Mouse (Mus musculus) forebrain, embryonic 13.5 days (tissue): ENCODE data around the gene Pycard. TPM values are rescaled to one million over a fixed set of nuclear protein-coding genes. Genes with fewer than 3 reads are reported as not detected.

Experiments
- ATAC-seq: fragments of 200-750 bp; cut with Nextera tagmentation; 2 replicates; pipeline ENCODE4 v1.8.0; 2017
- H3K27ac ChIP-seq: fragments of 300-500 bp; sonication (generic); 2 replicates; pipeline ENCODE4 v1.5.1; 2015; ENCODE audit warnings: inconsistent platforms, mild to moderate bottlenecking, moderate library complexity
- H3K27me3 ChIP-seq: fragments of 300-500 bp; sonication (generic); 2 replicates; pipeline ENCODE4 v1.6.1; 2015; ENCODE audit warnings: mild to moderate bottlenecking, inconsistent platforms
- H3K36me3 ChIP-seq: fragments of 300-500 bp; sonication (generic); 2 replicates; pipeline ENCODE4 v1.6.1; 2015; ENCODE audit warnings: mild to moderate bottlenecking, inconsistent platforms; ENCODE audit not compliant: poor library complexity, severe bottlenecking
- H3K4me1 ChIP-seq: fragments of 300-500 bp; sonication (generic); 2 replicates; pipeline ENCODE4 v1.6.1; 2015; ENCODE audit warnings: inconsistent platforms
- H3K4me2 ChIP-seq: fragments of 300-500 bp; sonication (generic); 2 replicates; pipeline ENCODE4 v1.6.1; 2015; ENCODE audit warnings: inconsistent platforms, mild to moderate bottlenecking, moderate library complexity
- H3K4me3 ChIP-seq: fragments of 300-500 bp; sonication (generic); 2 replicates; pipeline ENCODE4 v1.5.1; 2015; ENCODE audit warnings: mild to moderate bottlenecking, inconsistent platforms
- H3K9ac ChIP-seq: fragments of 300-500 bp; sonication (generic); 2 replicates; pipeline ENCODE4 v1.6.1; 2015; ENCODE audit warnings: mild to moderate bottlenecking, inconsistent platforms
- H3K9me3 ChIP-seq: fragments of 300-500 bp; sonication (generic); replicated peaks from 2 replicates; pipeline ENCODE4 v1.6.1; 2016; ENCODE audit warnings: inconsistent platforms
- WGBS: fragments of 180-500 bp; shearing (Covaris S2); methylation state at CpG from one replicate; pipeline ENCODE4 v1.1.7; 2015; 5-methylcytosine and 5-hydroxymethylcytosine counted together
- polyA plus RNA-seq: library from polyadenylated mRNA; unstranded; fragments of >200 nt; fragmentation: Nextera tagmentation; extraction: Ambion mirVana; gene quantifications from 2 replicates; pipeline ENCODE4 v1.2.1, GENCODE M21; 2015

Pycard gene
- polyA plus RNA-seq, 1 experiment from 2014 or later = 3.9 TPM

DNA sequence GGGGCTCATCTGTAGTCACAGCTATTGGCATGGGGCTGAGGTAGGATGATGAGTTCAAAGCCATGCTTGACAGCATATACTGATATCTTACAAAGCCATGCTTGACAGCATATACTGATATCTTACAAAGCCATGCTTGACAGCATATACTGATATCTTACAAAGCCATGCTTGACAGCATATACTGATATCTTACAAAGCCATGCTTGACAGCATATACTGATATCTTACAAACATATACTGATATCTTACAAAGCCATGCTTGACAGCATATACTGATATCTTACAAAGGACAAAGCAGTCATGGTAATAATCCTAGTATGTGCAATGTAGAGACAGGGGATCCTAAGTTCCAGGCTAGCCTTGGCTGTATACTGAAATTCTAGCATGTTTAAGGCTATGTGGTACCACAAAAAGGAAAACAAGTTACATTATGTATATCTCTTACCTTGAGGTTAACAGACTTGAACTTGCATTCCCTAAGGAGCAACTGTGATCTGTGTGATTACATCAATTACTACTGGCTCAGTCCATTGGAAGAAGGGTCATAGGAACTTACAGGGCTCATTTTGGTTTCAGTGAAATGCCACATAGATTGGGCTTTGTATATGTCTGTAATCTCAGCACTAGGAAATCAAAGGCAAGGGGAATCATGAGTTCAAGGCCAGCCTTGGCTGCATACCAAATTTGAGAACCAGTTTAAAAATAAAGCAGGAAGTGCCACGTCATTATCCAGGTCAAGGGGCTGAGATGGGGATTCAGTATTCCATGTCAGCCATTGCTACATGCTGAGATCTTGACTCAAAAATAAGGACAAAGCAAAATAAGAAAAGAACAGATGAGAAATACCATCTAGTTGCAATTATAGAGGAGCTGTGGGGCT lies 6.6 kb upstream of the Pycard start:
- peaks cover 19% of the 10 kb centered on the region for H3K27me3 ChIP-seq
- peaks cover 7% of the 10 kb centered on the region; the same call in 1 of the 2 replicates for H3K4me1 ChIP-seq
- ATAC-seq = no peak
- H3K9ac ChIP-seq = no peak overlapping the region
- no peak overlapping the region for H3K27ac ChIP-seq
- H3K4me2 ChIP-seq = no peak overlapping the region
- no peak overlapping the region for H3K4me3 ChIP-seq
- H3K9me3 ChIP-seq = no peaks in the 10 kb centered on the region; the same call in 1 of the 2 replicates
- WGBS = 80% methylated on average over 1 of the region's 1 CpGs
- no peaks in the 10 kb centered on the region for H3K36me3 ChIP-seq

DNA sequence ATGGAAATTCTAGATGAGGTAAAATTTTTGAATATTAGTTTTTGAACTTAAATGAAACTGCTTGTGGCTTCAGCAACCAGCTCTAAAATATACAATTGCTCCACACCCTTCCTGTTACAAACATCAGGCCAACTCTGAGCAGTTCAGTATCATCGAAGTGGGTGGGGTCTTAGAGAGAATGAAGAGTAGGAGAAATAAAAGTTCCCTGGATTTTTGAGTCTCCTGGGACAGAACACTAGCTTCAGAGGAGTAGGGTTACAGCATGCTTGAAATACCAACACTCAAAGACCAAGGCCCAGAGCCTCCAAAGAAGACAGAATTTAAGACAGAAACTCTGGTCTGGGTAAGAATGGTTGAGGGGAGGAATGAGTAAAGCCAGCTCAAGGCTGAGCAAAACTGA lies 5.8 kb upstream of the Pycard start:
- peaks cover 11% of the 10 kb centered on the region for H3K27me3 ChIP-seq
- H3K27ac ChIP-seq = no peak overlapping the region
- no peaks in the 10 kb centered on the region for H3K36me3 ChIP-seq
- H3K9ac ChIP-seq = no peak overlapping the region
- no peak overlapping the region for H3K4me2 ChIP-seq
- ATAC-seq = no peak
- peaks cover 2% of the 10 kb centered on the region; the same call in 1 of the 2 replicates for H3K4me1 ChIP-seq
- WGBS = 88% methylated on average over 1 of the region's 1 CpGs
- no peaks in the 10 kb centered on the region; the same call in 1 of the 2 replicates for H3K9me3 ChIP-seq
- H3K4me3 ChIP-seq = no peak overlapping the region

DNA sequence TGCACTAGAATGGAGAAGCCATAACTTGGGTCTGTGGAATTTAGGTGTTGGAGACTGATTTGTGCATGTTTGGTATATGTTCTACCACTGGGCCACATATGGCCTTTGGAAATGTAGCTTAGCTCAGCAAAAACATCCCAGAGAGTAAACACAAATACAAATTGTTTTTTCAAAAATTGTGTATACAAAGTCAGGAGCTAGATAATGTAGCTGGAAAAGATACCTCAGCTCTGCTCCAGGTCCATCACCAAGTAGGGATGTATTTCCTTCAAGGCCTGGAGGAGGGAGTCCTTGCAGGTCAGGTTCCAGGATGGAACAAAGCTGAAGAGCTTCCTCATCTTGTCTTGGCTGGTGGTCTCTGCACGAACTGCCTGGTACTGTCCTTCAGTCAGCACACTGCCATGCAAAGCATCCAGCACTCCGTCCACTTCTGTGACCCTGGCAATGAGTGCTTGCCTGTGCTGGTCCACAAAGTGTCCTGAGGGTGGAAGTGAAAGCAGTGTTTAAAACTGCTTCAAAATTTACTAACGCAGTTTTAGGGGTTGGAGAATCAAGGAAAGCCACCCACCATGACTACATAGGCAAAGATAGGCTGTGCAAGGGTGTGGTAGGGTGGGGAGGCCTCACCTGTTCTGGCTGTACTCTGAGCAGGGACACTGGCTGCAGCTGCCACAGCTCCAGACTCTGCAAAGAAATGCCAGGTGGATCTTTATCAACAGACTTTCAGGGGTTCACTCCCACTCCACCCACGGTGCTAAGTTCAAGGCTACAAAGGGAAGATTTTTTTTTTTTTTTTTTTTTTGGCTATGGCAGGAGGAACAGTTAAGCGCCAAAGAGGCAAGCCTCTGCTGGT lies 953 bp downstream of the Pycard start:
- WGBS = 43% methylated on average over 5 of the region's 5 CpGs
- Histone ChIP-seq H3K4me2 (no peak overlapping the region), H3K27me3 (no peaks in the 10 kb centered on the region), H3K27ac (no peak overlapping the region), H3K4me3 (no peak overlapping the region), H3K9ac (no peak overlapping the region), H3K36me3 (peaks cover 30% of the 10 kb centered on the region), H3K4me1 (no peaks in the 10 kb centered on the region), H3K9me3 (no peaks in the 10 kb centered on the region)
- no peak for ATAC-seq

DNA sequence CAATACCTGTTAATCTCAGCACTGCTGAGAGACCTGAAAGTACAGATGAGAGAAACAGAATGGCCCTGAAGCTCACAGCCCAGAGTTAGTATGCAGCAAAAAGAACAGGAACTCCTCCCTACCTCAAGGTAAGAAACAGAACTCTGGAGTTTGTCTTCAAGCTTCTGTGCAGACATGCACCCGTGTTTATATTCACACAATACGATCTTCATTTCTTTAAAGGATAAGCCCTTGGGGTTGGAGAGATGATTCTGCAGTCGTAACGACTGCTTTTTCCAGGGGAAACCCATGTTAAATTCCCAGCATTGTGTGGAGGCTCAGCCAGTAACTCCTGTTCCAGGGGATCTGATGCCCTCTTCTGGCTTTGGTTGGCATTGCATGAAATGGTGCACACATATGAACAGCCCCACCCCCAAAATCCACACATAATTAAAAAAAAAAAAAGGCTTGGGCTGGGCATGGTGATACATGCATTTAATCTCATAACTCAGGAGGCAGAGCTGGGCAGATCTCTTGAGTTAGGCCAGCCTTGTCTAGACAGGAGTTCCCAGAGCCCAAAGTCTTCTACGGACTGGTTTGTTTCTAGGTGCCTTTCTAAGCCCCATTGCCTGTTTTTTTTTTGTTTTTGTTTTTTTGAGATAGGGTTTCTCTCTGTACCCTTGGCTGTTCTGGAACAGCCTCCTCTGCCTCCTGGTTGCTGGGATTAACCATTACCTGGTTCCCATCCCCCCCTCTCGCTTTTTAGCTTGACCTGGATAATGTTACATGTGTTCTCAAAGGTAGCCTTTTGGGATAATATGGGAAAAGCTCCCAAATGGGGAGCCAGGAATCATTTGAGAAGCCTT lies 1.8 kb downstream of the Pycard start:
- ATAC-seq = peak; percentile 77
- Histone ChIP-seq H3K9ac (no peak overlapping the region), H3K27me3 (no peaks in the 10 kb centered on the region), H3K36me3 (peaks cover 39% of the 10 kb centered on the region), H3K4me1 (no peaks in the 10 kb centered on the region), H3K4me2 (no peak overlapping the region), H3K4me3 (no peak overlapping the region), H3K9me3 (no peaks in the 10 kb centered on the region), H3K27ac (no peak overlapping the region)
- WGBS = 53% methylated on average over 6 of the region's 6 CpGs

DNA sequence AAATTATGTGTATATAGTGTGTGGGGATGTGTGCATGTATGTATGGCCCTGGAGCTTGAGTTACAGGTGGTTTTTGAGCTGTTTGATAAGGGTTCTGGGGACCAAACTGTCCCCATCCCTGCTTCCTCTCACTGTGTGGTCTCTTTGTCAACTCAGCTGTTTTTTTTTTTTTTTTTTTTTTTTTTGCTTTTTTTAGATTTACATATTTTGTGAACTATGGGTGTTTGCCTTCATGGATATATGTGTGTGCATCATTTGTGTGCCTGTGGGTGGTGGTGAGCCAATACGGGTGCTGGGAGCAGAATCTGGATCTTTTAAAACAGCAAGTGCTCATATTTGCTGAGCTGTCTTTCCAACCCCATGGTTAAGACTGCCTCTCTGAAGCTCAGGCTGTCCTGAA lies 4.8 kb downstream of the Pycard start:
- no peak for ATAC-seq
- no peaks in the 10 kb centered on the region for H3K27me3 ChIP-seq
- no peak overlapping the region for H3K9ac ChIP-seq
- no peak overlapping the region for H3K4me2 ChIP-seq
- no peaks in the 10 kb centered on the region for H3K9me3 ChIP-seq
- no peak overlapping the region for H3K4me3 ChIP-seq
- H3K27ac ChIP-seq = no peak overlapping the region
- 100% methylated on average over 1 of the region's 1 CpGs for WGBS
- H3K4me1 ChIP-seq = no peaks in the 10 kb centered on the region
- H3K36me3 ChIP-seq = peaks cover 68% of the 10 kb centered on the region

DNA sequence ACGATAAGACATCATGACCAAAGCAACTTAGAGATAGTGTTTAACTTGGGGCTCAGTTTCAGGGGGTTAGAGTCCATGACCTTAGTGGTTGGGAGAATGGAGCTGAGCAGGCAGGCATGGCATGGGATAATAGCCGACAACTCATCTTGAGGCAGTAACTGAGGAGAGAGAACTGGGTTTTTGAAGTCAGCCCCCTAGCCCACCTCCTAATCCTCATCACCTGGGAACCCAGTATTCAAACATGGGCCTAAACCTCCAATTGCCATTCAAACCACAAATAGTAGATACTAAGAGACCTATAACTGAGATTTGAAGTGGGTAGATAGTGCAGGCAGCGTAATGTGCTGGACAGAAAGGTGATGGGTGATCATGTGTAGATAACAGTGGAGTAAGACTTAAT lies 13.1 kb downstream of the Pycard start:
- no peak overlapping the region for H3K4me2 ChIP-seq
- 95% methylated on average over 3 of the region's 3 CpGs for WGBS

DNA sequence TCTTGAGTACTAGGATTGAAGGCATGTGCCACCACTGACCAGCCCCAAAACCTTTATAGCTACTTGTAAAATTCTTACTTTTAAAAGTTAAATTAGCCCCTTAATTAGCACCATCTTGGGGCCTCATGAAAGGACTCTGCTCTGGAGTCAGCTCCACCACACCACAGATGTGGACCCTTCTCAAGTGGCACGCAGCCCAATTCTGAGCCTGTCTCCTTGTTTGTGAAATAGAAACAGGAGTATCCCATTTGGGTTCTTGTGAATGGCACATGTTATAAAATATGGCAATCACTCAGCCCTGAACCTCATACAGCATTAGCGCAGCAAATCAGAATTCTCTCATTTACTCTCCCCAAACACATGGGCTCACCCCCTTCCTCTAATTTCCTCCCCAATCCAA lies 14.8 kb downstream of the Pycard start:
- no peaks in the 10 kb centered on the region for H3K9me3 ChIP-seq
- peaks cover 5% of the 10 kb centered on the region for H3K4me1 ChIP-seq
- H3K9ac ChIP-seq = no peak overlapping the region
- H3K27me3 ChIP-seq = no peaks in the 10 kb centered on the region
- peaks cover 99% of the 10 kb centered on the region for H3K36me3 ChIP-seq
- H3K27ac ChIP-seq = no peak overlapping the region
- WGBS = 94% methylated on average over 2 of the region's 2 CpGs
- no peak overlapping the region for H3K4me2 ChIP-seq
- H3K4me3 ChIP-seq = no peak overlapping the region
- no peak for ATAC-seq

More for the DNA sequence above, 13.1 kb downstream of the Pycard start:
- no peaks in the 10 kb centered on the region for H3K9me3 ChIP-seq
- no peaks in the 10 kb centered on the region for H3K4me1 ChIP-seq
- ATAC-seq = no peak
- H3K27ac ChIP-seq = no peak overlapping the region
- no peak overlapping the region for H3K9ac ChIP-seq
- no peak overlapping the region for H3K4me3 ChIP-seq
- no peaks in the 10 kb centered on the region for H3K27me3 ChIP-seq
- H3K36me3 ChIP-seq = peaks cover 99% of the 10 kb centered on the region

DNA sequence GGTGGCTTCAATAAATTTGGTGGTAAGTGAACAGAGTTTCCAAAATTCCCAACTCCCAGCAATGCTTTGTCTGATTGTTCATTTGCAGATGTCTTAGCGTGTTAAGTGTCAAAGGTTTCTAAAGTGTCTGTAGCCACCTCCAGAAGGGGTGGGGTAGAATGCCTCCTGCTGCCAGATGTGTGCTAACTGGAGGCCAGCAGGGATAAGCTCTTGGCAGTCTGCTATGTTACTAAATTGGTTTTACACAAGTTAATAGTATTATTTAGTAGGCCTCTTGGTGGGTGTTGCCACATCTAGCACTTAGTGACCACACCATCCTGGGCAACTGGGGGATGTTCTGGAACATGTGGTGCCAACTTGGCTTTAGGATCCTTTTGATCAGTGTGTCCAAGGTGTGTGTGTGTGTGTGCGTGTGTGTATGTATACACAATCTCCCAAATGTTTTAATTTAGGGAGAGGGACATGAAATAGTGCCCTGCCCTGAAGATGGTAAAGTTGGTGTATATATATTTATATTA lies 19.2 kb downstream of the Pycard start:
- Histone ChIP-seq H3K36me3 (peaks cover 97% of the 10 kb centered on the region), H3K27me3 (no peaks in the 10 kb centered on the region), H3K4me2 (no peak overlapping the region), H3K27ac (no peak overlapping the region), H3K9me3 (no peaks in the 10 kb centered on the region), H3K4me3 (no peak overlapping the region), H3K4me1 (peaks cover 16% of the 10 kb centered on the region), H3K9ac (no peak overlapping the region)
- ATAC-seq = no peak
- 86% methylated on average over 2 of the region's 2 CpGs for WGBS

DNA sequence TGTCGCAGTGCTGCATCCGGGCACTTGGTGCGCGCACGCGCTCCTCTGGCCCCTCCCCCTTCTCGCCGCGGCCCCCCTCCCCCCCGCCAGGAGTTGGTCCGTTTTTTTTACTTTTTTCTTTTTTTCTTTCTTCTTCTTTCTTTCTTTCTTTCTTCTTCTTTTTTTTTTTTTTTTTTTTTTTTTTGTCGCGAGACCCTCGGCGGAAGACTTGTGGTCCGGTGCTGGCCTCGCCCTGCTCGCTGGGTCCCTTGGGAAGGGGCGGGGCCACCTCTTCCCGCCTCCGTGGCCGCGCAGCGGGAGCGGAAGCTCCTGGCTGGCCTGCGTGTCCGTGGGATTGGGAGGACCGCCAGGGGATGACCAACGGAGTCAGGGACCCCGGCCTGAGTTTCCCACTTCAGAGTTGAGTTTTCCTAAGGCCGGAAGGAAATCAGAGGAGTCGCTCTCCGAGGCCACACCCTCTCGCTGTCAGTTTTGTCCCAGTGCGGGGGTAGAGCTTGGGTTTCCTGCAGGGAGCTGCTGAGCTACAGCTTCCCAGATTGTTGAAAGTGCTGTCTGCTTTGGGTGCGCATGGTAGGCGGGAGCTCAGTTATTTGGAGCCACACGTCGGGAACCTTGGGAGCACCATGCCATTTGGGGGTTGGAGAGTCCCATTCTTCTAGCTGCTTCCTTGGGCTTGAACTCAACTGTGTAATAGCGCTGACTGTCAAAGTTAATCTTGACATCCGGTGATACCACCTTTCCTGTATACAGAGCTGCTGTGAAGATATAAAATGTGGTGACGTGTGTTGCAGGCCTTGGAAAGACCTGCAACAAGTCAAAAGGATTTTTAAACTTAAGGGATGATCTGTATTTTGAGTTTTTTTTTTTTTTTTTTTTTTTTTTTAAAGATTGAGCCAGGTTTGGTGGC lies 25.5 kb downstream of the Pycard start:
- Histone ChIP-seq H3K36me3 (peaks cover 37% of the 10 kb centered on the region), H3K27me3 (no peaks in the 10 kb centered on the region), H3K9me3 (no peaks in the 10 kb centered on the region), H3K27ac (peak overlapping the region; percentile 96), H3K4me3 (peak overlapping the region; percentile 98), H3K9ac (peak overlapping the region; percentile 99), H3K4me1 (peaks cover 29% of the 10 kb centered on the region), H3K4me2 (peak overlapping the region; percentile 92)
- peak; percentile 32; the same call in 1 of the 2 replicates for ATAC-seq
- under 1% methylated on average over 39 of the region's 42 CpGs for WGBS

DNA sequence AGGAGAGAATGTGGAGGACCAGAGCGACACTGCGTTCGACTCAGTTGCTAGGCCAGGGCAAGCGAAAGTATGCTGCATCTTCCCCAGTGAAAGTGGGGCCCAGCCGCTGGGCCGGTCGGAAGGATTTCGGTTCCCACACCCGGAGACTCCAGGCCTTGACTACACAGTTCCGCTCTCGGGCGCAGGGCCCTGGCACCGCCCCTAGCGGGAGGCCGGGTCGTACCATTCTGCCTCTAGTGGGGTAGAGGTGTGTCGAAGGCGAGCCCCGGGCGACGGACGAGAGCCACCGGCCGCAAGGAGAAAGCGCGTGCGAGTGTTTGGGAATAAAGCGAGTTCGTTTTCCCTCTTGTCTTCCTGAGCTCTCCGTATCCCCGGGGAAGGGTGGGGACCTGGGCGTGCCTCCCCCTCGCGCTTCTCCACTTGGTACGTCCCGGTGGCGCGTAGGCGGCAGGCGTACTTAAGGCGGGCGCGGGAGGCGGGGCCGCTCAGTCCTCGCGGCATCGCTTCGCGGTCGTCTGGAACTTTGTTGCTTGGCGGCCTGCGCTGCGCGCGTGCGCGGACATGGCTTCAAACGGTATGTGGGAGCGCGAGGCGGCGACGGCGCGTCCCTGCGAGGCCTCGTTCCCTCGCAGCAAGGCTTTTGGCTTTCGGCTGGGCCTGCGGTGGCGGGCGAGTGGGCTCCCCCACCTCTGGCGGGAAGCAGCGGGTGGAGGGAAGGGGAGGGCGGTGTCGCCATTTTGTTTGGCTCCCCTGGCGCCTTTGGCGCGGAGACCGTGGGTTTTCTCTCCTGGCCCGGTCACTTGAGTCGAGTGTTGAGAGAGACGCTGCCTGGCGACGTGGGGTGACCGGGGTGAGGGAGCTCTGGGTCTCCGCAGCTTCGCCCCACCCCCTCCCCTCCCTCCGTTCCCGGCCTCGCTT lies 26.4 kb downstream of the Pycard start, which contains the start of gene Fus:
TSS of gene Fus (plus strand) at position 454 of the 918 bp plus-strand sequence.
- H3K4me1 ChIP-seq = peaks cover 29% of the 10 kb centered on the region
- peak within 1 kb of the TSS; percentile 99 for H3K9ac ChIP-seq

More for the DNA sequence above, 26.4 kb downstream of the Pycard start, which contains the start of gene Fus:
- Histone ChIP-seq H3K27me3 (no peaks in the 10 kb centered on the region), H3K4me2 (peak within 1 kb of the TSS; percentile 92), H3K36me3 (peaks cover 28% of the 10 kb centered on the region), H3K27ac (peak within 1 kb of the TSS; percentile 96), H3K4me3 (peak within 1 kb of the TSS; percentile 98), H3K9me3 (no peaks in the 10 kb centered on the region)
- ATAC-seq = peak; percentile 96
- WGBS = under 1% methylated on average over 91 of the region's 92 CpGs
